Mouse (Mus musculus): ENCODE results near the gene Ptafr. TPM values are rescaled to one million over a fixed set of nuclear protein-coding genes. Genes with fewer than 3 reads are reported as not detected.

The Ptafr gene
- total RNA-seq, 2 experiments from 2014 or later = 0.86 to 1.3 TPM

DNA sequence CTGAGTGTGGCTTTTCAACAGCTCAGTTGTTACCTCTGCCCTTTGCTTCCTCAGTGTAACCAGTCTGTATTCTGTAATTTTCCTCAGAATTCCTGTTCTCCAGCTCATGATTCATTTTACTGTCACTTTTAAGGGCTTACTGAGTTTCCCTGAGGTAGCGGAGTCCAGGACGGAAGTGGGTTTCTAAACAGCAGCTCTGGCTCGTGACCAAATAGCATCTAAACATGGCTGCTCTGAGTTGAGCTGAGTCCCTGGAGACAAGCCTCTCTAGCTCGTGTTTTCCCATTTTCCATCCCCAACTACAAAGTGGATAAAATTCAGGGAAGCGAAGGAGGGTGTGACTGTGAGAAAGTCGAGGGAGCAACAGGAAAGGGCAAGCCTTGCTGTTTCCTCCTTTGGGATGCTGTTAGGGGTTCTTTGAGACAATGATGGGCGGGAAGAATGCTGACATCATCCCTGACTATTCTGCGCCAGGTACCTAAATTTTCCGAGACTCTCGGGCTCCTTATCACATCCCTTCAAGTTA lies 55.0 kb downstream of the Ptafr start:
- DNase-seq = peak; percentile 36

DNA sequence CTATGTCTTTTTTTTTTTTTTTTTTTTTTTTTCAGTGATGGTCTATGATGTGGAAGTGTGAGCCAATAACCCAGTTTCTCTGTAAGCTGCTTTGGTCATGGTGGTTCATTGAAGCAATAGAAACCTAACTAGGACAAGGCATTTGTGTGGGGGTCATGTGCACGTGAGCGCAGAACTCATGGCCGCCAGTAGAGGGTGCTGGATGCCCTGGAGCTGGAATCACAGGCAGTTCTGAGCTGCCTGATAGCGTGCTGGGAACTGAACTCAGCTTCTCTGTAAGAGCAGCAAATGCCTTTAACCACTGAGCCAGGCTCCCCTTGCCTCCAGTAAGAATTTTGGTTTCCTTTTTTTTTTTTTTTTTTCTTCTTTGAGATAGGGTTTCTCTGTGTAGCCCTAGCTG lies 56.3 kb downstream of the Ptafr start:
- no peak for DNase-seq

GRCm38 (mm10) chr4:132621287-132622068 lies 57.6 kb downstream of the Ptafr start:
- DNase-seq = no peak

- no peak for DNase-seq
Measured at GRCm38 (mm10) chr4:132624034-132624657, 60.3 kb downstream of the Ptafr start.

GRCm38 (mm10) chr4:132628830-132629229 lies 65.0 kb downstream of the Ptafr start:
- DNase-seq = peak; percentile 56

Other genes starting within 250 kb of the Ptafr start
- gene Trnau1ap, start 234.5 kb upstream of the Ptafr start, total RNA-seq (2021) = 10 to 100 TPM; 33.5 to 39.1 TPM
- 10 to 100 TPM; 25.1 to 25.3 TPM for gene Rcc1, start 210.5 kb upstream of the Ptafr start, total RNA-seq (2021)
- gene Phactr4, start 141.6 kb upstream of the Ptafr start, total RNA-seq (2021) = 10 to 100 TPM; 30.2 to 37.6 TPM
- 10 to 100 TPM; 10.3 to 11.0 TPM for gene Med18, start 100.1 kb upstream of the Ptafr start, total RNA-seq (2021)
- gene Sesn2, start 53.6 kb upstream of the Ptafr start, total RNA-seq (2021) = 1 to 10 TPM; 3.9 to 4.2 TPM
- 100 to 1,000 TPM; 626 to 671 TPM for gene Atpif1, start 30.4 kb upstream of the Ptafr start, total RNA-seq (2021)
- 10 to 100 TPM; 77.0 to 79.0 TPM for gene Dnajc8, start 28.5 kb upstream of the Ptafr start, total RNA-seq (2021)
- 10 to 100 TPM; 29.9 to 35.3 TPM for gene Eya3, start 74.9 kb downstream of the Ptafr start, total RNA-seq (2021)
- 1 to 10 TPM; 2.0 to 2.5 TPM for gene Xkr8, start 168.5 kb downstream of the Ptafr start, total RNA-seq (2021)
- 1 to 10 TPM; 1.3 to 1.4 TPM for gene Smpdl3b, start 193.2 kb downstream of the Ptafr start, total RNA-seq (2021)
- gene Rpa2, start 204.3 kb downstream of the Ptafr start, total RNA-seq (2021) = 10 to 100 TPM; 36.5 to 42.5 TPM
- 1 to 10 TPM; 2.9 to 3.4 TPM for gene Themis2, start 232.3 kb downstream of the Ptafr start, total RNA-seq (2021)